Mouse (Mus musculus) large intestine, adult 2 months (tissue): Measurements from ENCODE around the gene Asz1. TPM values are rescaled to one million over a fixed set of nuclear protein-coding genes. Genes with fewer than 3 reads are reported as not detected.
A peak's percentile ranks its signal among the peaks of the same experiment; 100 is the strongest.

ENCODE experiments used
- DNase-seq: peaks from one replicate; pipeline ENCODE4 v3.0.0-alpha.2; 2012; ENCODE audit warnings: low read depth, low spot score
- WGBS: fragments of 180-500 bp; shearing (Covaris S2); methylation state at CpG from one replicate; pipeline ENCODE4 v1.1.7; 2018; 5-methylcytosine and 5-hydroxymethylcytosine counted together
- polyA plus RNA-seq: library from polyadenylated mRNA; depleted of rRNA; stranded (reverse); fragments of >200 nt; gene quantifications from 2 replicates; pipeline ENCODE4 v1.2.3, GENCODE M21; 2012; rRNA removed

Gene Asz1
- not detected in 2 replicates for polyA plus RNA-seq

GRCm38 (mm10) chr6:18108934-18109333 is at the start of gene Asz1:
TSS of gene Asz1 (minus strand) at chr6:18109061.
- WGBS, result 94% methylated on average over 22 of the region's 22 CpGs
- DNase-seq, result no peak

- no peak for DNase-seq
- WGBS, result 43% methylated on average over 4 of the region's 4 CpGs
Observed at GRCm38 (mm10) chr6:18153031-18153430, 44.2 kb upstream of the Asz1 start.

GRCm38 (mm10) chr6:18135246-18135645 is 26.4 kb upstream of the Asz1 start:
- WGBS, result 15% methylated on average over 1 of the region's 1 CpGs
- peak; percentile 2 for DNase-seq

GRCm38 (mm10) chr6:18128059-18128458 is 19.2 kb upstream of the Asz1 start:
- no peak for DNase-seq
- 78% methylated on average over 4 of the region's 4 CpGs for WGBS

GRCm38 (mm10) chr6:18127206-18127983 is 18.5 kb upstream of the Asz1 start:
- 81% methylated on average over 2 of the region's 2 CpGs for WGBS
- DNase-seq, result no peak

GRCm38 (mm10) chr6:18096861-18097260 is 12.0 kb downstream of the Asz1 start:
- DNase-seq, result no peak
- WGBS, result 25% methylated on average over 1 of the region's 1 CpGs

GRCm38 (mm10) chr6:18089098-18089497 is 19.8 kb downstream of the Asz1 start:
- DNase-seq, result no peak
- 66% methylated on average over 5 of the region's 5 CpGs for WGBS

GRCm38 (mm10) chr6:18087160-18087804 is 21.6 kb downstream of the Asz1 start:
- 60% methylated on average over 5 of the region's 5 CpGs for WGBS
- no peak for DNase-seq

- 29% methylated on average over 1 of the region's 1 CpGs for WGBS
- no peak for DNase-seq
Observed at GRCm38 (mm10) chr6:18078615-18079014, 30.2 kb downstream of the Asz1 start.

- no peak for DNase-seq
- 31% methylated on average over 7 of the region's 7 CpGs for WGBS
Observed at GRCm38 (mm10) chr6:18076986-18077385, 31.9 kb downstream of the Asz1 start.

GRCm38 (mm10) chr6:18076577-18076976 is 32.3 kb downstream of the Asz1 start:
- WGBS, result 8% methylated on average over 5 of the region's 5 CpGs

GRCm38 (mm10) chr6:18057899-18058298 is 51.0 kb downstream of the Asz1 start:
- DNase-seq, result no peak
- WGBS, result 88% methylated on average over 4 of the region's 4 CpGs

More at GRCm38 (mm10) chr6:18076577-18076976, 32.3 kb downstream of the Asz1 start:
- DNase-seq, result no peak

GRCm38 (mm10) chr6:18051702-18052101 is 57.2 kb downstream of the Asz1 start:
- WGBS, result 73% methylated on average over 5 of the region's 5 CpGs
- DNase-seq, result no peak

- 87% methylated on average over 4 of the region's 4 CpGs for WGBS
- no peak for DNase-seq
Observed at GRCm38 (mm10) chr6:18044299-18044698, 64.6 kb downstream of the Asz1 start.

GRCm38 (mm10) chr6:18043172-18043571 is 65.7 kb downstream of the Asz1 start:
- no peak for DNase-seq
- 74% methylated on average over 5 of the region's 5 CpGs for WGBS

GRCm38 (mm10) chr6:18032271-18032670 is 76.6 kb downstream of the Asz1 start:
- 25% methylated on average over 6 of the region's 6 CpGs for WGBS
- no peak for DNase-seq

GRCm38 (mm10) chr6:18031509-18032010 is 77.3 kb downstream of the Asz1 start:
- no peak for DNase-seq
- whole genome bisulfite sequencing, result 3% methylated on average over 29 of the region's 29 CpGs

GRCm38 (mm10) chr6:18030868-18031508 is 77.9 kb downstream of the Asz1 start:
- WGBS, result 17% methylated on average over 12 of the region's 12 CpGs
- DNase-seq, result no peak

- WGBS, result 2% methylated on average over 47 of the region's 47 CpGs
- no peak for DNase-seq
Observed at GRCm38 (mm10) chr6:18029746-18030656, 78.9 kb downstream of the Asz1 start, which contains the start of gene Wnt2. TSS of gene Wnt2 (minus strand) at chr6:18030585.
